Mouse (Mus musculus) stomach, embryonic 15.5 days (tissue): Measurements from ENCODE around the gene Unc5cl. TPM values are rescaled to one million over a fixed set of nuclear protein-coding genes. Genes with fewer than 3 reads are reported as not detected.
A peak's percentile ranks its signal among the peaks of the same experiment; 100 is the strongest.

ENCODE experiments used
- ATAC-seq: fragments of 200-750 bp; cut with Nextera tagmentation; 2 replicates; pipeline ENCODE4 v1.8.0; 2017; ENCODE audit warnings: low read depth, moderate number of reproducible peaks, moderate TSS enrichment; ENCODE audit not compliant: insufficient read depth, low FRiP score
- H3K27ac ChIP-seq: fragments of 300-500 bp; sonication (generic); 2 replicates; pipeline ENCODE4 v1.5.1; 2015; ENCODE audit warnings: mild to moderate bottlenecking, inconsistent platforms
- H3K27me3 ChIP-seq: fragments of 300-500 bp; sonication (generic); replicated peaks from 2 replicates; pipeline ENCODE4 v1.6.1; 2015; ENCODE audit warnings: inconsistent platforms
- H3K36me3 ChIP-seq: fragments of 300-500 bp; sonication (generic); 2 replicates; pipeline ENCODE4 v1.6.1; 2015; ENCODE audit warnings: inconsistent platforms
- H3K4me1 ChIP-seq: fragments of 300-500 bp; sonication (generic); 2 replicates; pipeline ENCODE4 v1.6.1; 2015; ENCODE audit warnings: inconsistent platforms
- H3K4me2 ChIP-seq: fragments of 300-500 bp; sonication (generic); 2 replicates; pipeline ENCODE4 v1.6.1; 2015; ENCODE audit warnings: mild to moderate bottlenecking, inconsistent platforms
- H3K4me3 ChIP-seq: fragments of 300-500 bp; sonication (generic); replicated peaks from 2 replicates; pipeline ENCODE4 v1.5.1; 2015; ENCODE audit warnings: inconsistent platforms
- H3K9ac ChIP-seq: fragments of 300-500 bp; sonication (generic); 2 replicates; pipeline ENCODE4 v1.6.1; 2015; ENCODE audit warnings: inconsistent platforms
- H3K9me3 ChIP-seq: fragments of 300-500 bp; sonication (generic); 2 replicates; pipeline ENCODE4 v1.6.1; 2016; ENCODE audit warnings: inconsistent platforms
- WGBS: fragments of 180-500 bp; shearing (Covaris S2); methylation state at CpG from one replicate; pipeline ENCODE4 v1.1.7; 2015; 5-methylcytosine and 5-hydroxymethylcytosine counted together
- polyA plus RNA-seq: library from polyadenylated mRNA; unstranded; fragments of >200 nt; fragmentation: Nextera tagmentation; extraction: Ambion mirVana; gene quantifications from 2 replicates; pipeline ENCODE4 v1.2.1, GENCODE M21; 2015

The Unc5cl gene
- polyA plus RNA-seq, 1 experiment from 2014 or later, result 14.3 TPM

DNA sequence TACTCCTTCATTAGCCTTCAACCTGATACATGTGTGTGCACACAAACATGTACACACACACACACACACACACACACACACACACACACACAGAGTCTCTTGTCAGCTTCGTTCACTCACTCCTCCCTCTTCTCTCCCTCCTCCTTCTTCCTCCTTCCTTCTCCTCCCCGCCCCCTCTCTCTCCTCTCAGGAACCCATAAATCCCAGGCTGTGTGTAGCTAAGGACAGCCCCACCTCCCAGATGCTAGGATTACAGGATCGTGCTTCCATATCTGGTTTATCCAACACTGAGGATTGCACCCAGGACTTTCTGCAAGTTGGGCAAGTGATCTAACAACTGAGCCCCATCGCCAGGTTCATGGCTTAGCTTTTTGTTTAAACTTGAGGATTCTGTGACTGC is 59.9 kb downstream of the Unc5cl start:
- Histone ChIP-seq H3K4me2 (no peak overlapping the region), H3K4me1 (no peaks in the 10 kb centered on the region), H3K9me3 (no peaks in the 10 kb centered on the region), H3K27me3 (no peaks in the 10 kb centered on the region), H3K4me3 (no peak overlapping the region), H3K36me3 (no peaks in the 10 kb centered on the region), H3K9ac (no peak overlapping the region), H3K27ac (no peak overlapping the region)
- WGBS, result 30% methylated on average over 4 of the region's 4 CpGs
- ATAC-seq, result no peak

DNA sequence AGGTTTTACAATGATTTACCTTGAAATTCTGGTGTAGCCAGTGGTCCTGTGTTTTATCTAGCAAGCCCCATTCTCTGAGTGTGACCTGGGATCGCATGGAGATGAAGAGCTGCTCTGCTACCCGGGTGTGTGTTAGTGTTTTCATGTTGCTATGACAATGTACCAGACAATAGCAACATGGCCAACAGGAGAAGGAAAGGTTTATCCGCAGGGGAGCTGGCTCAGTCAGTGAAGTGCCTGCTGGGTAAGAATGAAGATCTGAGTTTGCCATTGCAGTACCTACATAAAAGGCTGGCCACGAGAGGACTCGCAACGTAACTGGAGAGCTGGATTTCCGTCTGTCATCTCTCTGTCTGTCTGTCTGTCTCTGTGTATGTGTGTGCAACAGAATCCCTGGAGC is 64.3 kb downstream of the Unc5cl start:
- H3K27me3 ChIP-seq, result no peaks in the 10 kb centered on the region
- no peak overlapping the region for H3K4me3 ChIP-seq
- no peaks in the 10 kb centered on the region for H3K4me1 ChIP-seq
- H3K9ac ChIP-seq, result no peak overlapping the region
- H3K36me3 ChIP-seq, result no peaks in the 10 kb centered on the region
- ATAC-seq, result no peak
- H3K9me3 ChIP-seq, result no peaks in the 10 kb centered on the region
- no peak overlapping the region for H3K4me2 ChIP-seq
- no peak overlapping the region for H3K27ac ChIP-seq
- 81% methylated on average over 7 of the region's 7 CpGs for WGBS

DNA sequence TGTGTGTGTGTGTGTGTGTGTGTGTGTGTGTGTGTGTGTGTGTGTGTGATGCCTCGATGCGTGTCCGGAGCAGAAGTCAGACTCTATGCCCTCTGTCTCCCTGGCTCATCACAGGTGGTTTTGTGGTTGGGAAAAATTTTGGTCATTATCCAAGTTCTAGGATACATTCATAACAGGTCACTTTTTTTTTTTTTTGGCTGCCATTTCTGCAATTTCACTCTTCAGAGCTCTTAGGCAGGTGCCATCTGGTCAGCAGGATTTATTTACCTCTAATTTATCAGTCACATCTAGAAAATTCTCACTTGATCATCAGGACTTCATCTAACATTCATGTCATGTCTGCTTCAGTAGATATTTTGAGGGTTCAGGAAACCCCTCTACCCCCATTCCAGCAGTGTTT is 65.7 kb downstream of the Unc5cl start:
- Histone ChIP-seq H3K9me3 (no peaks in the 10 kb centered on the region), H3K4me2 (no peak overlapping the region), H3K27ac (no peak overlapping the region), H3K9ac (no peak overlapping the region), H3K4me3 (no peak overlapping the region), H3K36me3 (no peaks in the 10 kb centered on the region), H3K4me1 (no peaks in the 10 kb centered on the region), H3K27me3 (no peaks in the 10 kb centered on the region)
- ATAC-seq, result no peak
- 82% methylated on average over 3 of the region's 3 CpGs for WGBS

DNA sequence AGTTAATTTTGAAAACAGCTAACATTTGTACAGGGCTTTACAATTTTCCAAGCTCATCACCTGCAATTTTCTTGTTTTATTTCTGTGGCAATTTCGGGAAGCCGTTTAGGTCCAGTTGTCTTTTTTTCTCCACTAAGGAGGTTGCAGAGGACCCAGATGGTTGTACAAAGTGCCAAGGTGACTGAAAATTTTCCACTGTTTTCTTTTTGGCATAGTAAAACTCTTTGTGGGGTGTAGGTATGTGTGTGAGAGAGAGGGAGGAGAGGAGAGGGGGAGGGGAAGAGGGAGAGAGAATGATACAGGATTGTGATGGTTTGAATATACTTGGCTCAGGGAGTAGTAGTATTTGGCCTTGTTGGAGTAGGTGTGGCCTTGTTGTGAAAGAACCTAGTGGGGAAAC is 68.4 kb downstream of the Unc5cl start:
- ATAC-seq, result no peak

DNA sequence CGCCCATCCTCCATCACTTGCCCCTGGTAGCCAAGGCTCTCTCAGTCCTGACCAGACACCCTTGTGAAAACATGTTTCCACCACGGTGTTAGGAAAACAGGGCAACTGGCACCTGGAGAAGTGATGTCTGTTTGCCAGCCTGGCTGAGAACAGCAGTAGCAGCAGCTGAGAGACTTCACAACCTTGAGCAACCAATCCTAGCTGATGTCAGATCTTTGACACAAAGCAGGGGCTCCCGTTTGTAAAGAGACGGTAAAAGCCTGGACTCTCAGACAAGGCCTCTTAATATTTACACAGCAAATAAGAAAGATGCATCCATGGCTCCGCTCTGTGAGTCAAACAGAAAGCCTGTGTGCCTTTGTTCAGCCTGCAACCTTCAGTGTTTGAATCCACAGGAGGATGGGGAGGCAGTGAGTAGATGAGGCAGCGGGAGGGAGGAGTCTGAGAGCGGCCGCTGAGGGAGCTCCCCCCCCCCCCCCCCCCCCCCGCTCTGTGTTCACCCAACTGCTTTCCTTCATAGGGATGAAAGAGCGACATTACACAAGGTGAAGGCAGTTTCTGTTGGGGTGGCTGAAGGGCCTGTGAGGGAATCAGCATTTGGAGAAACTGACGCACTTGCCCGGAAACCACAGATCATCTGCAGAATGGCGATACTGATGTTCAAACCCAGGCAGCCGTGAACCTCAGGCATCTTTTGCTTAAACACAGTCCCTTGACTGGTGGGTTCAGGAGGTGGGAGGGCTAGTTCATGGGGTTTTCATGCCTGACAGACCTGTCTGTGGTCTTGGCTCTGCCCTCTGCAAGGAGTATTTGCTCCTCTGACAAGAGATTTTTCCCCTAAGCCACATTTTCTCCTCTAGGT is 79.4 kb downstream of the Unc5cl start:
- Histone ChIP-seq H3K4me3 (no peak overlapping the region), H3K27ac (no peak overlapping the region), H3K27me3 (no peaks in the 10 kb centered on the region), H3K4me2 (no peak overlapping the region), H3K36me3 (no peaks in the 10 kb centered on the region), H3K9ac (no peak overlapping the region), H3K4me1 (peaks cover 4% of the 10 kb centered on the region; the same call in 1 of the 2 replicates), H3K9me3 (no peaks in the 10 kb centered on the region)
- 23% methylated on average over 13 of the region's 14 CpGs for WGBS
- ATAC-seq, result peak; percentile 60; the same call in 1 of the 2 replicates

More for the DNA sequence above, 68.4 kb downstream of the Unc5cl start:
- Histone ChIP-seq H3K36me3 (no peaks in the 10 kb centered on the region), H3K9me3 (no peaks in the 10 kb centered on the region), H3K4me2 (no peak overlapping the region), H3K27ac (no peak overlapping the region), H3K4me3 (no peak overlapping the region), H3K9ac (no peak overlapping the region), H3K4me1 (no peaks in the 10 kb centered on the region), H3K27me3 (no peaks in the 10 kb centered on the region)
- 80% methylated on average over 2 of the region's 2 CpGs for WGBS

DNA sequence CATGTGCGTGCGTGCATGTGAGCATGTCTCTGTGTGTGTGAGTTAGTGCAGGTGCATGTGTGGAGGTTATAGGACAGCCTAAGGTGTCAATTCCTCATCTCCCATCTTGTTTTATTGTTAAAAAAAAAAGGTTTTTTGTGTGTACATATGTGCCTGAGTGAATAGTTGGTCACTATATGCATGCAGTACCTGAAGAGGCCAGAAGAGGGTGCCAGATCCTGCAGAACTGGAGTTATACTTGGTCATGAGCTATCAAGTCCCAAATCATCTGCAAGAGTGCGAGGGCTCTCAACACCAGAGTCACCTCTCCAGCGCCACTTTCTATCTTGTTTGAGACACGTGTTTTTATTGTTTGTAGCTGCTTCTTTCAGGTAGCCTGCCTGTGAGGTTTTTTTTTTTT is 83.6 kb downstream of the Unc5cl start:
- Histone ChIP-seq H3K36me3 (no peaks in the 10 kb centered on the region), H3K27me3 (no peaks in the 10 kb centered on the region), H3K27ac (no peak overlapping the region), H3K4me2 (no peak overlapping the region), H3K9me3 (no peaks in the 10 kb centered on the region), H3K4me1 (peaks cover 6% of the 10 kb centered on the region), H3K9ac (no peak overlapping the region), H3K4me3 (no peak overlapping the region)
- no peak for ATAC-seq
- WGBS, result 78% methylated on average over 5 of the region's 5 CpGs

DNA sequence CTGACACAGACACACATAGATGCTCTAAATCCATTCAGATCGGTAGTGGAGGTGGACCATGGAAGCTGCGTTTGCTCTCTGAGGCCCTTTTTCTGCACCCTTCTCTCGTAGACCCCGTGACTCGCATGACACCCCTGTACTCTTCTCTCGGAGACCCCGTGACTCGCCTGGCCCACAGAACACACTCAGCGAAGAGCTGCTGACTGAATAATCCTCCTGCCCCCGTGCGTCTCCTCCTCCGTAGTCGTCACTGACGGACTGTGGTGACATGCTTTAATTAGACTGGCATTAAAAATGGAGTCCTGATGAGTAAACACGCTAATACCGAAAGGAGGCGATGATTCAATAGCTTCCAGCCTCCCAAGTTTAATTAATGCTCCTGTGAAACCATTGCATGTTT is 84.6 kb downstream of the Unc5cl start:
- H3K27ac ChIP-seq, result no peak overlapping the region
- no peaks in the 10 kb centered on the region for H3K27me3 ChIP-seq
- no peaks in the 10 kb centered on the region for H3K9me3 ChIP-seq
- WGBS, result 90% methylated on average over 17 of the region's 17 CpGs
- no peak overlapping the region for H3K4me3 ChIP-seq
- H3K36me3 ChIP-seq, result no peaks in the 10 kb centered on the region
- ATAC-seq, result no peak
- H3K9ac ChIP-seq, result no peak overlapping the region
- H3K4me1 ChIP-seq, result peaks cover 4% of the 10 kb centered on the region; the same call in 1 of the 2 replicates
- no peak overlapping the region for H3K4me2 ChIP-seq

DNA sequence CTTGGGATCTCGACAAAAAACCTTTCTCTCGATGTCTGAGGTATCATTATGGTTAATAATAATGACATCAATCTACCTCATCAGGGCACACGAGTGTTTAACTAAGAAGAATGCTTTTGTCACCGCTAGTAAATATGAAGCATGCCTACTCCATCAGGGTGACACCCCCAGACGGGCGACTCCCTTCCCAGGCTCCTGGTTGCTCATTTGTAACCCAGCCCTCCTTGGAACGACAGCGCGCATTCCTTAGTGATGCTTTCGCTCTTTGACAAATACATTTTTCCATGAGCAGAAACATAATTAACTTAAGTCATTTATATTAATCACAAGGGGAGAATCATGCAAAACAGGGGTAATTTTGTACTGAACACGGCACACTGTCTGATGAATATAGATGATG is 88.0 kb downstream of the Unc5cl start:
- Histone ChIP-seq H3K27ac (no peak overlapping the region), H3K9ac (no peak overlapping the region), H3K4me3 (no peak overlapping the region), H3K36me3 (no peaks in the 10 kb centered on the region), H3K9me3 (no peaks in the 10 kb centered on the region), H3K4me2 (no peak overlapping the region), H3K4me1 (peaks cover 14% of the 10 kb centered on the region), H3K27me3 (no peaks in the 10 kb centered on the region)
- no peak for ATAC-seq
- 37% methylated on average over 11 of the region's 11 CpGs for WGBS

DNA sequence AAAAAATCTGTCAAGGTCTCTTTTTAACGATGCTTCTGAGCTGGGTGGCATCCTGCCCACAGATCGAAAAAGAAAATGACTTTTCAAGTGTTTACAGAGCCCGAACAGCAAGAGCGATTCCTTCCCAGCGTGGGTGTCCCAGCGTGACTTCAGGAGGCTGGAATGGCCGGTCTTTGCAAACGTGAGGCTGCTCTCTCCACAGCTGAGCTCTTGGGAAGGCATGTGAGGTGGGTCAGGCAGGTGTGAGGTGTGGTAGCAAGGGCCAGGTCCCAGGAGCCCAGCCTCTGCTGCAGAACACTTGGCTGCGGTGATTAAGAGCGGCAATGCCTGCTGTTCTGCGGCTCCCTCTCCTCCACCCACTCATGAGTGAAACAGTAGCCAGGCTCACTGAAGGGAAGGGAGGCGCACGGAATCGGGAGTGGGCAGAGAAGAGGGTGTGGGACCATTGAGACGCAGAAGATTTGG is 88.6 kb downstream of the Unc5cl start:
- no peak overlapping the region for H3K9ac ChIP-seq
- H3K27ac ChIP-seq, result no peak overlapping the region
- H3K36me3 ChIP-seq, result no peaks in the 10 kb centered on the region
- H3K9me3 ChIP-seq, result no peaks in the 10 kb centered on the region
- no peaks in the 10 kb centered on the region for H3K27me3 ChIP-seq
- 0 out of 2 replicates have a peak overlapping the region, but pooled peaks have one; percentile 4 for H3K4me3 ChIP-seq
- ATAC-seq, result peak; percentile 20; the same call in 1 of the 2 replicates
- peaks cover 14% of the 10 kb centered on the region for H3K4me1 ChIP-seq
- peak overlapping the region; percentile 24; the same call in 1 of the 2 replicates for H3K4me2 ChIP-seq
- 41% methylated on average over 15 of the region's 15 CpGs for WGBS

DNA sequence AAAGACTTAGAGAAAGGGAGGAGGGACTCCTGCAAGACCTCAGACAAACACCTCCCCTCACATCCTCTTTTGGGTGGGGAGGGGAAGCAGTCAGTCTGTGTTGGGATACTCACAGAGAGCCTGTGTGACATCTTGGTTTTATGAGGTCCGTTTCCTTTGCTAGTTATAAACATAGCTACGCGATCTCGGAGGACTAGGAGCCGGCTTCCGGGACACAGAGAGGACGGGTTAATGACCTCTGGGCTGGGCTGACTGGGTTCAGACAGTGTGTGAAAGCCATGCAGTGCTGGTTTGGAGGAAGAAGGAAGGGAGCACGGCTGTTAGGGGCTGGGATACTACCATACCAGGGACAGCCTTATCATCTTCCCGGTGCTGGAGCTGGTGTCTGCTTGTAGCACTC is 90.0 kb downstream of the Unc5cl start:
- ATAC-seq, result peak; percentile 16; the same call in 1 of the 2 replicates
- Histone ChIP-seq H3K36me3 (no peaks in the 10 kb centered on the region), H3K4me1 (peaks cover 14% of the 10 kb centered on the region), H3K27ac (no peak overlapping the region), H3K4me3 (no peak overlapping the region), H3K9me3 (no peaks in the 10 kb centered on the region), H3K9ac (no peak overlapping the region), H3K27me3 (no peaks in the 10 kb centered on the region), H3K4me2 (no peak overlapping the region)
- 32% methylated on average over 9 of the region's 9 CpGs for WGBS

DNA sequence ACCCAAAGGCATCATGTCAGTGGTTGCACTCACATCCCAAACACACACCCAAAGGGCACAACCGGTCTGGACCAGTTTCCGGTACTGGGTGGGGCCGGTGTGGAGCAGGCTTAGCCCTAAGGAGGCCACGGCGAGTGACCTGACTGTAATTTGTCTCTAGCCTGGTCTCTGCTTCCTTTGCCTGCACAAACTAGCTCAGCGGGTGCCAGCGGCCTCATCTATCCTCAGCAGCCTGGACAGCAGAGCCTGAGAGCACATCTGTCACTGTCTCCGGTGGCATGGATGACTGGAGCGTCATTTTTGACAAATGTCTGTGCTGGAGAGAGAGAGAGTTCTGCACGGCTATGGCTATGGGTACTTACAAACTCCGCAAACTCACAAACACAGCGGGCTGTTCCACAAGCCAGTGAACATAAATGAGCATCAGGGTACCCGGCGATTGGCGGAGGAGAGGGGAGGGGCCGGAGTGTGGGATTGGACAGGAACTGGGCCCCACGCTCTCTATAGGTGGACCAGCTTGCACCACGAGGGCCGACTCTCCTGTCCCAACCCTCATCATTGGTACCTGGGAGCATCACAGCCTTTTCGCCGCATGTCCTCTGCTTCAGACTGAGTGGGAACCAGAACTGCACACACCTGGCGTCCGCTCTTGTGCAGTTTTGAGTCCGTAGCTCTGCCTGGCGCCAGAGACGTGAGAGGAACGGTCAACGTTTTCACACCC is 90.7 kb downstream of the Unc5cl start:
- H3K4me2 ChIP-seq, result peak overlapping the region; percentile 16; the same call in 1 of the 2 replicates
- ATAC-seq, result peak; percentile 19; the same call in 1 of the 2 replicates
- H3K4me1 ChIP-seq, result peaks cover 14% of the 10 kb centered on the region
- H3K9ac ChIP-seq, result no peak overlapping the region
- no peak overlapping the region for H3K27ac ChIP-seq
- H3K27me3 ChIP-seq, result no peaks in the 10 kb centered on the region
- H3K4me3 ChIP-seq, result 0 out of 2 replicates have a peak overlapping the region, but pooled peaks have one; percentile 1
- no peaks in the 10 kb centered on the region for H3K36me3 ChIP-seq
- no peaks in the 10 kb centered on the region for H3K9me3 ChIP-seq
- WGBS, result 52% methylated on average over 28 of the region's 28 CpGs

DNA sequence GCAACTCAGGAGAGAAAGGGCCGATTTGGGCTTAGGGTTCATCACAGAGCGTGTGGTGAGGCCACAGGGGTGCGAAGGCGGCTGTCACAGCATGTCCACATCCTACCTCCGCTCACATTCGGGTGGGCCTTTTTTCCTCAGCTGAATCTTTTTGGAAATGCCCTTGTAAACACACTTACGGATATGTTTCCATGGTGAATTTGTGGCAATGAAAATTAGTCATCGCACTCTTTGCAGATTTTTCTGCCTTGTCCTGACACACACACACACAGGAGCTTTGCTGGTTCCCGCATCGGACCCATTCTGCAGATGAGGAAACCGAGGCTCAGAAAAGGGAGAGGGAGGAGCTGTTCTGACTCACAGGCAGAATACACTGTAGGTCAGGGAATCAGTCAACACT is 91.3 kb downstream of the Unc5cl start:
- Histone ChIP-seq H3K9me3 (no peaks in the 10 kb centered on the region), H3K9ac (no peak overlapping the region), H3K27me3 (no peaks in the 10 kb centered on the region), H3K4me2 (no peak overlapping the region), H3K36me3 (no peaks in the 10 kb centered on the region), H3K4me3 (no peak overlapping the region), H3K4me1 (peaks cover 14% of the 10 kb centered on the region), H3K27ac (no peak overlapping the region)
- ATAC-seq, result no peak
- 91% methylated on average over 11 of the region's 11 CpGs for whole genome bisulfite sequencing
